Mouse (Mus musculus) frontal cortex, postnatal 25 days (tissue): ENCODE data around the gene Dnajc11.

Experiments used
- DNase-seq, 2 experiments: peaks; one replicate each; pipeline ENCODE4 v3.0.0; 2022; ENCODE audit warnings: low spot score in 2 of 2

Dnajc11 gene

DNA sequence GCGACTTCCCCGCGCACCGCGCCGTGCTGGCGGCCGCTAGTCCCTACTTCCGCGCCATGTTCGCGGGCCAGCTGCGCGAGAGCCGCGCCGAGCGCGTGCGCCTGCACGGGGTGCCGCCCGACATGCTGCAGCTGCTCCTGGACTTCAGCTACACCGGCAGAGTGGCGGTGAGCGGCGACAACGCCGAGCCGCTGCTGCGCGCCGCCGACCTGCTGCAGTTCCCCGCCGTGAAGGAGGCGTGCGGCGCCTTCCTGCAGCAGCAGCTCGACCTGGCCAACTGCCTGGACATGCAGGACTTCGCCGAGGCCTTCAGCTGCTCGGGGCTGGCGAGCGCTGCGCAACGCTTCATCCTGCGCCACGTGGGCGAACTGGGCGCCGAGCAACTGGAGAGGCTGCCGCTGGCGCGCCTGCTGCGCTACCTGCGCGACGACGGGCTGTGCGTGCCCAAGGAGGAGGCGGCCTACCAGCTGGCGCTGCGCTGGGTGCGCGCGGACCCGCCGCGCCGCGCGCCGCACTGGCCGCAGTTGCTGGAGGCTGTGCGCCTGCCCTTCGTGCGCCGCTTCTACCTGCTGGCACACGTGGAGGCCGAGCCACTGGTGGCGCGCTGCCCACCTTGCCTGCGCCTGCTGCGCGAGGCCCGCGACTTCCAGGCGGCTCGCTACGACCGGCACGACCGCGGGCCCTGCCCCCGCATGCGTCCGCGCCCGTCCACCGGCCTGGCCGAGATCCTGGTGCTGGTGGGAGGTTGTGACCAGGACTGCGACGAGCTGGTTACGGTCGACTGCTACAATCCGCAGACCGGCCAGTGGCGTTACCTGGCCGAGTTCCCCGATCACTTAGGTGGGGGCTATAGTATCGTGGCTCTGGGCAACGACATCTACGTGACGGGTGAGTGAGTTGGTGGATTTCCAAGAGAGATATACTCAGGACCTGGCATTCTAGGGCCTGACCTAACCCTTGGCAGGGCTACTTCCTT lies 75.9 kb downstream of the Dnajc11 start:
- DNase-seq = peak; percentile 52 to 66

DNA sequence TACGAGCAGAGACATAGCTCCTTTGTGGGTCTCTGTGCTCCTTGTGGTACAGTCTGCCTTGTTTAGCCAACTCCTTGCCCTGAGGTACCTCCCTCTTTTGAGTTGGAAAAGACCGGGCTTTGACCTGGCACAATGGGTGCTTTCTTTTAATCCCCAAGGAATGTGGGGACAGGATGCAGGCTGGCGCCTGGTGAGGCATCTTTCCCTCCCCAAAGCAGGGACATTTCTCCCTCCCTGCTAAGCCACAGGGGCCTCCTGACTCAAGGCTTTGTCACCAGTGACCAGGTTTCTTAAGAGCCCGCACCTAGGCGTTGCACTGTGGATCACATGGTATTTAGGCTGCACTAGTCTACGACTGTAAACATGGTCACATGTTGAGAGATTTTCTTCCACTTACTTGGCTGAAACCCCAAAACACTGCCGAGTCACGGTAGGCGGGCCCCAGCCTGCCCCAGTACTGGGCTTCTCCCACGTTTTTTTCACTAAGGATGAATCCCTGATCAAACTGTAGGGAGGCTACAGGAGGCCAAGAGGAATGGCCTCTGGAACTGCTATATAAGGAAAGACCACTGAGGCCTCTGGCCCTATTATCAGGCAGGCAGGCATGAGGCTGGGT lies 76.7 kb downstream of the Dnajc11 start:
- DNase-seq = no peak

DNA sequence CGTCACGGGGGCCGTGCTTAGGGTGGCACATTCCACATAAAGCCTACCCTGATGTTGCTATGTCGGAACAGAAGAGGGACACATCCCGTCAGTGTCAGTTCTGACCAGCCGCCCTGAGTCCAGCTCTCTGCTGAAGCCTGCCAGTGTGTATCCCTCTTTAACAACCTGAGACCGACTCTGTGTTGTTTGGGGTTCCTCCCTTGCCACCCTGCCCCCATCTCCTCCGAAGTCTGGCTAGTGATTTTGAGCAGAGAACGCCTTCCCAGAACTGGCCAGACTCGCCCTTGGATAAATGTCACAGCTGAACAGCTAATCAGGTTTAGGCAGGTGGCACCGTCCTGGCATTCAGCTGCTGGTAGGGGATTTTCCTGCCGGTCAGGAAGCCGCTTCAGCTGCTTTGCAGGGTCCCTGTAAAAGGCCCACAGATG lies 77.2 kb downstream of the Dnajc11 start:
- no peak for DNase-seq

DNA sequence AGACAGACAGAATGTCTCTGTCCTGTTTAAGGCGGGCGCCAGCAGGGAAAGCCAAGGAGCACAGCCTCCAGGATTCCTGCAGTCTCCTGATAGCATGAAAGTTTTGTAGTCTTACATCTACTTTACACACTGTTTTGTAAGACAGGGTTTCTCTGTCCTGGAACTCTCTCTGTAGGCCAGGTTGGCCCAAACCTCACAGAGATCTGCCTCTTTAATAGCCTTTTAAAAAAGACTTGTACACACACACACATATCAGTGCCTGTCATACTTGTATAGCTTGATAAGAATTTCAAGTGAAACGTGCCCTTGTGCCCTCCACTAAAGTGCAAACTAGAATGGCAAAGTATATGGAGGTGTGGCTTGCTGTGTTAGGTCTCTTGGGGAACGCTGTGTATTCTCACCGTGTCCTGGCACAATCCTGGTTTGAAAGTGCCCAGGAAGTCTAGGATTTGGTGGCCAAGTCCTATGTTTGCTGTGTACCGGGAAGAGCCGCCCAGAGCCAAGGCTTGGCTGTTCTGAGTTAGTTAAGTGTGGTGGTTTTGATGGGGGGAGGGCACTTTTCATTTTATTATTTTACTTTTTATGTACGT lies 77.8 kb downstream of the Dnajc11 start:
- DNase-seq = no peak

DNA sequence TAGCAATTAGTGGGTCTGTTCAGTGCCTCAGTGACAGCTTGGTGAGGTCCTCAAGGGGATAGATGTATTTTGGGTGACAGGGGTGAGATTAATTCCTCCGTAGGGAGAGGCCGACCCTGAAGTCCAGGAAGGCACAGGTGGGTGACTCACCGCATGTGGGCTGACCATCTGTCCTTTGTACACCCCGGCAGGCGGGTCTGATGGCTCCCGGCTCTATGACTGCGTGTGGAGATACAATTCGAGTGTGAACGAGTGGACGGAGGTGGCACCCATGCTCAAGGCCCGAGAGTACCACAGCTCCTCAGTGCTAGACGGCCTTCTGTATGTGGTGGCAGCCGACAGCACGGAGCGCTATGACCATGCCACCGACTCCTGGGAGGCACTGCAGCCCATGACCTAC lies 78.6 kb downstream of the Dnajc11 start:
- DNase-seq = no peak

DNA sequence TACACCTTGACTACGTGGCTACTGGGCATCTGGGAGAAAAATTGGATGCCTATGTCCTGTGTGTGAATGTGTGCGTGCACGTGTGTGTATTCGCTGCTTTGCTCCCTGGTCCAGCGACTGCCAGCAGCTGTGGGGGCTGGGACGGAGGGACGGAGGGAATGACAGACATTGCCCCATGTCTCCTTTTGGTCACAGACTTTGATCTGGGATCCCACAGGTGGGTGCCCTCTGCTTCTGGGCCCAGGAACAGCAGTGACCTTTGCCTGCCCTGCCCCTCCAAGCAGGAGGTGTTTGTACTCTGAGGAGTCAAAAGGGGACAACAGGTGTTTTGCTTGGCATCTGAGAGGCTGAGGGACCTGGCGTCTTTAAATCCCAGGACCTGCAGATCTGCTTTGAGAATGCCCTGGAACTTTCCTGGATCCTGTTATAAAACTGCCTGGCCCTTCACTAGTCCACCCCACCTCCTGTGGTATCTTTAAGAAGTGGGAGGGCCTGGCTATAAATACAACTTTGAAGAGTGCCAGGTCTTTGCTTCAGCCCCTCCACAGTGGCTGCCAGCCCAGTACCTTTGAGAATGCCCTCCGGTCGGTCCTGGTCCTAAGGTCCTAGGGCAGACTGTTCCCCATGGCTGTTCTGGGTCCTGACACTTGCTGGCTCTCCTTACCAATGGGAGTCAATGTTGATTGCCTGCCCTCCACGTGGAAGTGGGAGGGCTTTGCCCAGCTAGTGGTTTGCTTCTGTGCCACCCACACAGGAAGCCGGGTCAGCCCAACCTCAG lies 79.7 kb downstream of the Dnajc11 start:
- DNase-seq = no peak

DNA sequence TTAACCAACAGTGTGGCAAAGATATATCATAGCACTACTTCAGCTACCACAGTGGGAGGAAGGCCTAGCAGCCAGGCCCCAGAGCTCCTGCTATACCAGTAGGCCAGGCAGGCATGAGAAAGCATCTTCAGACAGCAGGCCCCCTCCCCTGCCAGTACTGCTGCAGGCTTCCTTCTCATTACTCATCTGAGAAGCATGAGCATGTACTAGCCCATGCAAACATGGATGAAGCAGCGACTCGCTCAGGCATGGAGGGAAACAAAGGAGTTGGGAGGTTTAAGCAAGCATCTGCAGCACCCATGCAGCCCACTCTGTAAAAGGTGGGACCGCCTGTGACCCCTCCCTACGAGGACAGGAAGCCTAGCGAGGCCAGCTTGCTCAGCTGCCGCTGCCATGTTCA lies 85.6 kb downstream of the Dnajc11 start:
- DNase-seq = no peak

DNA sequence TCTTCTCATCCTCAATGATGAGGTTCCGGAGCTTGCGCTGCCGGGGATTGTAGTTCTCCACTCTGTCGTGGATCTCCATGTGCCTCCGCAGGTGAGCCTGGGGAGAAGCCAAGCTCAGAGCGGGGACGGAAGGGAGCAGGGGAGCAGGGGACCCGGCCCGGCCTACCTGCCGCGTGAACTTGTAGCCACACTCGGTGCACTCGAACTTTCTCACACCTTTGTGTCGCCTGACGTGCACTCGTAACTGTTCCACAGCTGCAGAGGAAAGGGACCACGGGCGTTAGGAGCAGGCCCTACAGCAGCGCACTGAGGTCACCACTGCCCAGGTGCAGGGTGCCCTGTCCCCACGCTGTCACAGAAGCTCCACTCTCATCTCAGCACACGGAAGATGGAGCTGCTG lies 86.5 kb downstream of the Dnajc11 start:
- no peak for DNase-seq

DNA sequence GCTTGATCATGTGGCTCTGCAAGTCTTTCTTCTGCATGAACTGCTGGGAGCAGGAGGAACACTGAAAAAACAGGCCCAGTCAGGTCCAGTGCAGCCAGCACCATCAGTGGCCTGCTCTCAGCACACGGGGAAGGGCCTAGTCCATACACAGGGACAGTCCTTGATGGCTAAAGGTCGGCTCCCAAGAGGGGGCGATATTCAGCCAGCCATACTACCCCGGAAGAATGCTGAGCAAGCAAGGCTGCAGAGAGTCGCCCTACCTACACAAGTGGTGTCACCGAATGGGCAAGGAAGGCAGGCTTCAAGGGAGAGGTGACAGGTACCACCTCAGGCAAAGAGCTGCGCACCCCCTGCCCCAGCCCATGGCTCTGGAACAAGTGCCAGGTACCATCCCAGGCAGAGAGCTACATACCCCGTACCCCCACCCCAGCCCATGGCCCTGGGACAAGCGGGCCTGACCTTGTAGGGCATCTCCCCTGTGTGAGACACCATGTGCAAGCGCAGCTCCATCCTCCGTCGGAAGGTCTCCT lies 88.1 kb downstream of the Dnajc11 start:
- DNase-seq = no peak

DNA sequence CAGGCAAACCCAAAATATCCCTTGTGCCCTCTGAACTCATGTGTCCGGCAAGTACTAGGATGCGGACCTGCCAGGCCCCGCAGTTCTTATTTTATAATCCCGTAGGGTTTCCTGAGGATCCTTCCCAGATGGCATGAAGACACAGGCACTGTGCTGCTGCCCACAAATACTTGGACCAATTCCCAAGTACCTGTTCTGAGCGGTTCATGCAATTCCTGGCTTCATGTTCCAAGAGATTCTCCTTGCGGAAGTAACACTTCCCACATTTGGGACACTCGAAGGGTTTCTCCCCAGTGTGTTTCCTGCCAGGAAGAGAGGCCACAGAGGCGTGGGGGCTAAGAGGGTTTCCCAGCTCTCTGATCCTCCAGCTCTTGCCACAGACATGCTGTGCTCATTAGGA lies 89.0 kb downstream of the Dnajc11 start:
- DNase-seq = no peak

DNA sequence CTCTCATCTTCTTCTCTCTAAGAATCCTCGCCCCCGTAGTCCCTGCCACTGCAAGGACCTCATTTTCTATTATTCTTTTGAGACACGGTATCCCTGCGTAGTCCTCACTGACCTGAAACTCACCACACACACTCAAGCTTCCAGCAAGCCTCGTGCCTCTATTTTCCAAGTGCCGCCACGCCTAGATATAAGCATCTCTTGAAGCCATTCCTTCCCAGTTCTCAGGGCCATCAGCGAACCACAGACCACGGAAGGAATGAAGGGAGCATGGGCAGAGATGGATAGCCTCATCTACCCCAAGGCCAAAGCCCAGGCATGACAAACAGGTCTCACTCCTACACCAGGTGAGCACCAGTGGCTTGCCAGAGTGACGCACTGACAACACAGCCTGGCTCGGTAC lies 91.0 kb downstream of the Dnajc11 start:
- no peak for DNase-seq

DNA sequence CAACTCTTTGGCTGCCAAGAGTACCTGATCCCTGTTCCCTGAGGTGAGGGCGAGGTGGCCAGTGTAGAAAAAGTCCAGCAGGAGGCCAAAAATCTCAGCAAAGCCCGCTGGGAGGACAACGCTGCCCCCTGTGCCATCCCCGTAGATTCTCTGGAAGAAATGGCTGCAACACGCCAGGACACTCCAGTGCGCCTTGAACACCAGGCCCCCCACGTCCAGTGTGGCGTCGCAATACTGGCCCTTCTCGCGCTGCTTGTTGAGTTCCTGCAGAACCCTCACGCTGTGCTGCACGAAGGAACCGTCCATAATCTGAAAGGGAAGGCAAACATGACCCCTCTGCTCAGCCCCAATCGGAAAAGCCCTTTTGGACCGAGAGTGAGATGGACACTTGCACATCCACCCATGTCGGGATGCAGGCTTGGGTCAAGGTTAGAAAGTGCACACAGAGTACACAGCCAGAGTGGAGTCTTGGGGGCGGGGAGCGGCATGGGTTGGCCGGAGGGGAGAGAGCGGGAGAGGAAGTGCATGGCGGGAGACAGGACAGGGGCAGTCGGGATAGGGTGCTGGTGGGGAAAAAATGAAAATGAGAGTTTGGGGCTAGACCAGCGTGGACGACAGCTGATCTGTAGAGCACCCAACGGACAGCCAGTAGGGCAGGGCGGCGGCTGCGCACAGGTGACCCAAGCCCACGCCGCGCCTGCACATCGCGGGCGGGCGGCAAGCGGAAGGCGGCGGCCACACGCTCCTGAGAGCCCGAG lies 93.4 kb downstream of the Dnajc11 start:
- DNase-seq = no peak

DNA sequence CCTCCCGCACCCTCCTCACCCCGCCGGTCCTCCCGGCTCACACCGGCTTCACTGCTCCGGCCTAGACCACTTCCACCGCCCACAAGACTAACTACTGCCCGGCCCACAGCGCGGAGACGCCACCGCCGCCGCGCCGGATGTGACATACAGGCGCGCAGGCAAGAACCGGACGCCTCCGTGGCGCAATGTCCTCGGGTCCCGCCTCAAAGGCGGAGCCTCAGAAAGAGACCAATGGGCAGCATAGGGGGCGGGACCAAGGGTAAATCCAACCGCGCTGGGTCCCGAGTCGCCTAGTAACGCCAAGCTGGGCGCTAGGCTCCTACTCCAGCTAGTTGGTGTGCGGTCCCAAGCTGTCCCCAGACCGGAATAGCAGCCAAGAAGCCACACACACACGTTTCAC lies 94.0 kb downstream of the Dnajc11 start, which contains the start of gene Zbtb48:
TSS of gene Zbtb48 (minus strand) at position 148 of the 400 bp plus-strand sequence.
- DNase-seq = peak; percentile 93 to 94

DNA sequence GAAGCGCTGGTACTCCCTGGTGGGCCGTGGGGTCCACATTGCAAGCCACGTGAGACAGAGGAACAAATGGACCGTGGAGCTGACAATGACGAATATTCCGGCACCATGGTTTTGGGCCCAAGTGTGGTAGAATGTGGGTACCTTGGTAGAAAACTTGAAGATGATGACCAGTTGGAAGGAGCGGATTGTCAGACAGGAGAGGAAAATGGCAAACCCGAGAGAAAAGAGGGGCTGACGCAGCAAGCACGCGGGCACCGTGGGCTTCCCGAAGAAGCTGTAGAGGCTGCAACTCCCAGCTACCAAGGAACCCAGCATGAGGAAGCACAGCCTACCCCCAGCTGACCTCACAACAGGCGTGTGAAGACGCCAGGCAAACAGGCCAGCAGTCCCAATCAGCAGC lies 95.0 kb downstream of the Dnajc11 start:
- no peak for DNase-seq

DNA sequence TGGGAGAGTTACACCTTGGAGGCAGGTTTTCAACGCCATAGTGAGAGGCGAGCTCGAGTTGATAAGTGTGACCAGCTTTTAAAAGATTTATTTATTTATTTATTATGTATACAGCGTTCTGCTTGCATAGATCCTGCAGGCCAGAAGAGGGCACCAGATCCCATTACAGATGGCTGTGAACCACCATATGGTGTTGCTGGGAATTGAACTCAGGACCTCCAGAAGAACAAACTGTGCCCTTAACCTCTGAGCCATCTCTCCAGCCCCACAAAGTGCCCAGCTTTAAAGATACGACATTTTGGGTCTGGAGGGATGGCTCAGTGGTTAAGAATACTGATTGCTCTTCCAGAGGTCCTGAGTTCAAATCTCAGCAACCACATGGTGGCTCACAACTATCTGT lies 95.6 kb downstream of the Dnajc11 start:
- no peak for DNase-seq

DNA sequence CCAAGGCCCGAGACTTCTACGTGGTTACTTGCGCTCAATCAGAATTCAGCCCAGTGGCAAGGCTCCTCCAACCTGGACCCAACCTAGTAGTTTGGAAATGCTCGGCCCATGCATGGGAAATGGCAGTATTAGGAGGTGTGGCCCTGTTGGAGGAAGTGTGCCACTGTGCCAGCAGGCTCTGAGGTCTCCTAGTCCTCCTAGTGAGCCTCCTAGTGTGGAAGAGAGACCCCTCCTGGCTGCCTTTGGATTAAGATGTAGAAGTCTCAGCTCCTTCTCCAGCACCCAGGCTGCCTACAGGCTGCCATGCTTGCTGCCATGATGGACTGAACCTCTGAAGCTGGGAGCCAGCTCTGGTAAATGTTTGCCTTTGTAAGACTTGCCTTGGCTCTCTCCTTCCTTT lies 96.5 kb downstream of the Dnajc11 start:
- DNase-seq = no peak
